In the genomic region with DNA sequence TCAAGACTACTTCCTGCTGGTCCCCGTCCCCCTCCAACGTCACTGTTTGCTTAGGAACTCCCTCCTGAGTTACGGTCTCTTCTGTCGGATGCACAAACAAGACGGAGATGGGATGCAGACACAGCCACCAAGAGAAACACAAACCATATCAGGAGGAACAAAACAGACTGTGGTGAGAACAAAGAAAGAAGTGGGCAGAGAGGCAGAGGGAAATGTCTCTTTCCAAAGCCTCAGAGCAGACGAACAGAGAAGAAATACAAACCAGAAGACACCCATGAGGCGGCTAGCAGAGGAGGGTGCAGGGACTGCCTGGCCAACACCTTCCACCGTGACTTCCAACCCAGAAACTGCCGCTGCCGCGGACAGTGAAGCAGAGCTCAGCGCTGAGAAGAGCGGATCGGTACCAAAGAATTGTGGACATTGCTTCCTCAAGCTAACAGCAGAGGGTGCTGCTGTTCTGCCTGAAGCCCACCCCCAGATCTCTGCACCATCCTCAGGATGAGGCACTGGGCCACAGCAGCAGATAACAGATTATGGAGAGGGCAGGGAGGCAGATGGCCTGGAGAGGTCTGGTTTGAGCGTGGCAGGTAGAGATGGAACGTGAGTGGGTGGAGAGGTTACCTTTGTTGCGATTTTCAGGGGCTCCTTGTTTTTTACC, we compare ENCODE assay signal across 8 mouse cellular contexts. TPM values are rescaled to one million over a fixed set of nuclear protein-coding genes. Genes with fewer than 3 reads are reported as not detected.
A peak's percentile ranks its signal among the peaks of the same experiment; 100 is the strongest.
DNase-seq lines count a peak whose midpoint lies in the region; ATAC-seq and TF ChIP-seq lines count a peak whose summit lies in the region.

No protein-coding gene starts in this region.

- H3K27me3 ChIP-seq in embryonic facial prominence, embryonic 10.5 days (replicated peaks; ENCODE audit: low read depth, poor library complexity, severe bottlenecking), result peaks cover 52% of the 10 kb centered on the region
- no peaks in the 10 kb centered on the region for H3K27me3 ChIP-seq in intestine, postnatal 0 days (replicated peaks; ENCODE audit: control insufficient read depth, insufficient read depth, low read length)
- H3K27me3 ChIP-seq in midbrain, embryonic 11.5 days (ENCODE audit: control insufficient read depth, insufficient read depth, low read length), result no peaks in the 10 kb centered on the region
- H3K27me3 ChIP-seq in stomach, embryonic 14.5 days (ENCODE audit: control insufficient read depth, insufficient read depth, low read length), result no peaks in the 10 kb centered on the region

- H3K27ac ChIP-seq in embryonic facial prominence, embryonic 10.5 days (replicated peaks), result peak overlapping the region; percentile 81
- H3K27ac ChIP-seq in intestine, postnatal 0 days (ENCODE audit: low read depth, low read length), result no peak overlapping the region
- H3K27ac ChIP-seq in midbrain, embryonic 11.5 days (ENCODE audit: low read depth, low read length), result no peak overlapping the region
- no peak overlapping the region for H3K27ac ChIP-seq in stomach, embryonic 14.5 days (ENCODE audit: low read length)

- no peak overlapping the region for H3K9ac ChIP-seq in intestine, postnatal 0 days (ENCODE audit: low read depth, low read length)
- H3K9ac ChIP-seq in midbrain, embryonic 11.5 days (ENCODE audit: low read length), result peak overlapping the region; percentile 81
- H3K9ac ChIP-seq in stomach, embryonic 14.5 days (replicated peaks; ENCODE audit: low read depth, low read length), result peak overlapping the region; percentile 45

- peak; percentile 98 for TF ChIP-seq CTCF in intestine, postnatal 0 days (IDR thresholded peaks at IDR 0.05; ENCODE audit: low read depth)

- intact Hi-C loops in left cerebral cortex, postnatal 4 days (cut with DNase I), result loop anchor here (1.0 to 2.0 kb wide), 2 partner anchors 161 to 312 kb away; no protein-coding TSS in a partner anchor

- peaks cover 9% of the 10 kb centered on the region for H3K36me3 ChIP-seq in embryonic facial prominence, embryonic 10.5 days (replicated peaks)
- H3K36me3 ChIP-seq in intestine, postnatal 0 days (ENCODE audit: control insufficient read depth, insufficient read depth), result peaks cover 16% of the 10 kb centered on the region; the same call in 1 of the 2 replicates
- no peaks in the 10 kb centered on the region for H3K36me3 ChIP-seq in midbrain, embryonic 11.5 days (ENCODE audit: control insufficient read depth, insufficient read depth, low read length)
- H3K36me3 ChIP-seq in stomach, embryonic 14.5 days (ENCODE audit: control insufficient read depth, insufficient read depth, low read length), result peaks cover 8% of the 10 kb centered on the region; the same call in 1 of the 2 replicates

- H3K4me3 ChIP-seq in embryonic facial prominence, embryonic 10.5 days, result peak overlapping the region; percentile 49
- no peak overlapping the region for H3K4me3 ChIP-seq in intestine, postnatal 0 days (ENCODE audit: low read depth, low read length)
- H3K4me3 ChIP-seq in midbrain, embryonic 11.5 days (ENCODE audit: low read depth, low read length), result peak overlapping the region; percentile 30
- peak overlapping the region; percentile 17 for H3K4me3 ChIP-seq in stomach, embryonic 14.5 days (ENCODE audit: low read depth, low read length)

- 16% methylated on average over 17 of the region's 17 CpGs for WGBS in embryonic facial prominence, embryonic 10.5 days
- WGBS in intestine, postnatal 0 days, result 14% methylated on average over 17 of the region's 17 CpGs
- WGBS in midbrain, embryonic 11.5 days, result 17% methylated on average over 17 of the region's 17 CpGs
- 14% methylated on average over 17 of the region's 17 CpGs for WGBS in stomach, embryonic 14.5 days

- ATAC-seq in intestine, postnatal 0 days, result 0 out of 2 replicates have a peak, but pooled peaks have one; percentile 16
- ATAC-seq in midbrain, embryonic 11.5 days (ENCODE audit: low FRiP score), result peak; percentile 85
- ATAC-seq in stomach, embryonic 14.5 days (ENCODE audit: insufficient number of reproducible peaks, insufficient read depth, low FRiP score, low read depth), result peak; percentile 67; the same call in 1 of the 2 replicates

- H3K9me3 ChIP-seq in embryonic facial prominence, embryonic 10.5 days, result no peaks in the 10 kb centered on the region
- H3K9me3 ChIP-seq in intestine, postnatal 0 days (ENCODE audit: control insufficient read depth), result no peaks in the 10 kb centered on the region
- no peaks in the 10 kb centered on the region for H3K9me3 ChIP-seq in midbrain, embryonic 11.5 days (ENCODE audit: control insufficient read depth, low read length)
- H3K9me3 ChIP-seq in stomach, embryonic 14.5 days (ENCODE audit: control insufficient read depth, low read depth, low read length), result no peaks in the 10 kb centered on the region

- peak overlapping the region; percentile 39; the same call in 1 of the 2 replicates for H3K4me2 ChIP-seq in intestine, postnatal 0 days (replicated peaks; ENCODE audit: low read depth)
- H3K4me2 ChIP-seq in midbrain, embryonic 11.5 days, result peak overlapping the region; percentile 48
- H3K4me2 ChIP-seq in stomach, embryonic 14.5 days (replicated peaks; ENCODE audit: low read depth, low read length), result peak overlapping the region; percentile 43

- H3K4me1 ChIP-seq in embryonic facial prominence, embryonic 10.5 days, result peaks cover 33% of the 10 kb centered on the region
- H3K4me1 ChIP-seq in intestine, postnatal 0 days (replicated peaks; ENCODE audit: control insufficient read depth, insufficient read depth, low read length), result no peaks in the 10 kb centered on the region
- H3K4me1 ChIP-seq in midbrain, embryonic 11.5 days (ENCODE audit: control insufficient read depth, insufficient read depth, low read length), result no peaks in the 10 kb centered on the region
- H3K4me1 ChIP-seq in stomach, embryonic 14.5 days (ENCODE audit: control insufficient read depth, insufficient read depth, low read length), result no peaks in the 10 kb centered on the region

- peak; percentile 52 for DNase-seq in A20 (ENCODE audit: low read depth, low spot score)
- peak; percentile 73 for DNase-seq in adrenal gland, postnatal 10 days
- peak; percentile 75 for DNase-seq in embryonic facial prominence, embryonic 10.5 days (ENCODE audit: low spot score)
- DNase-seq in heart, adult 18-20 months, result peak; percentile 55 to 74
- peak; percentile 75 for DNase-seq in left cerebral cortex, postnatal 4 days
- DNase-seq in midbrain, embryonic 11.5 days (ENCODE audit: low spot score, missing footprints), result peak; percentile 98

RNA-seq across cellular contexts. Expression of gene Lax1, which starts 46.2 kb away (rescaled TPM):
- 1 to 10 TPM; 1.7 to 2.0 TPM for total RNA-seq in adrenal gland, postnatal 10 days (2021)
- polyA plus RNA-seq in embryonic facial prominence, embryonic 10.5 days (2016; fragmentation: Nextera tagmentation; extraction: Ambion mirVana), result 0.16 and 0.39 TPM in 2 replicates
- total RNA-seq in heart, adult 18-20 months (2021), result 1 to 10 TPM in 1 of 2 experiments, under 1 TPM in 1; 0.35 to 3.5 TPM
- polyA plus RNA-seq in intestine, postnatal 0 days (2015; fragmentation: Nextera tagmentation; extraction: Ambion mirVana), result 0.38 and 0.47 TPM in 2 replicates
- under 1 TPM; 0.16 to 0.64 TPM for total RNA-seq in left cerebral cortex, postnatal 4 days (2021)
- polyA plus RNA-seq in midbrain, embryonic 11.5 days (2014; fragmentation: Nextera tagmentation; extraction: Ambion mirVana), result 0.19 and 0.20 TPM in 2 replicates
- polyA plus RNA-seq in stomach, embryonic 14.5 days (2014; fragmentation: Nextera tagmentation; extraction: Ambion mirVana), result 0.35 and 0.42 TPM in 2 replicates

Comparison
In these comparisons a context has a peak if more than half of its experiments do, and no peak if none do; other contexts are left out.
1. ATAC-seq: peak in every context shown above with its lines; median percentile 85 in midbrain, embryonic 11.5 days; 67 in stomach, embryonic 14.5 days; 16 in intestine, postnatal 0 days.